Mouse (Mus musculus): ENCODE measurements around the gene Rassf9. TPM values are rescaled to one million over a fixed set of nuclear protein-coding genes. Genes with fewer than 3 reads are reported as not detected.

Rassf9 gene
- polyA plus RNA-seq (2012; rRNA removed) = 5.5 and 7.9 TPM in 2 replicates

- Histone ChIP-seq H3K36me3 (ENCODE audit: control insufficient read depth, insufficient read depth, low read length) (no peaks in the 10 kb centered on the region), H3K27me3 (ENCODE audit: control insufficient read depth, insufficient read depth, low read length) (no peaks in the 10 kb centered on the region), H3K4me3 (ENCODE audit: control insufficient read depth, low read depth, low read length) (no peak within 1 kb of the TSS), H3K27ac (ENCODE audit: control insufficient read depth, insufficient read depth, low read depth, low read length) (no peak within 1 kb of the TSS), H3K4me1 (ENCODE audit: control insufficient read depth, insufficient read depth, low read length) (0 out of 2 replicates have a peak, but pooled peaks cover 2% of the 10 kb centered on the region)
- TF ChIP-seq POLR2A (IDR thresholded peaks at IDR 0.05; ENCODE audit: control insufficient read depth, low read depth, low read length) (no peak), CTCF (IDR thresholded peaks at IDR 0.05; ENCODE audit: control insufficient read depth, insufficient read depth, insufficient replicate concordance, low read depth, low read length) (no peak)
Observed at GRCm38 (mm10) chr10:102511807-102512461, at the start of gene Rassf9. Gene Rassf9, plus strand, starts transcription at chr10:102512222.

DNA sequence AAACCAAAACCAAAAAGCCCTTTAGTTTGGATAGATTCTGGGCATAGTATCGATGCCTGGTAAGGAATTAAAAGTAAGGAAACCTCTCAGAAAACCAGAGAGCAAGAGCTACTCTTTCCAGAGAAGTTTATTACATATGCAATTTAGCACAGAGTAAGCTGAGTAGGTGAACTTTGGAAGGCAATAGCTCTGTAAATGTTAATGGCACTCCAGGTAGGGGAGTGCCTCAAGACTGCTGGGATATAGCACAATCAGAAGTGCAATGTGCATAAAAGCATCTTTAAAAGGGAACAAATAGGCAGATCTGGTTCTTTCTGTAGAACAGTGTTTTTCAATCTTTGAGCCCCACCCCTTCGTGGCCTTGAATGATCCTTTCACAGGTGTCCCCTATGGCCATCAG, 42.6 kb upstream of the Rassf9 start:
- H3K4me3 ChIP-seq (ENCODE audit: control insufficient read depth, low read depth, low read length) = no peak overlapping the region
- H3K4me1 ChIP-seq (ENCODE audit: control insufficient read depth, insufficient read depth, low read length) = no peaks in the 10 kb centered on the region
- no peaks in the 10 kb centered on the region for H3K36me3 ChIP-seq (ENCODE audit: control insufficient read depth, insufficient read depth, low read length)
- no peaks in the 10 kb centered on the region for H3K27me3 ChIP-seq (ENCODE audit: control insufficient read depth, insufficient read depth, low read length)
- TF ChIP-seq POLR2A (IDR thresholded peaks at IDR 0.05; ENCODE audit: control insufficient read depth, low read depth, low read length) = no peak
- TF ChIP-seq CTCF (IDR thresholded peaks at IDR 0.05; ENCODE audit: control insufficient read depth, insufficient read depth, insufficient replicate concordance, low read depth, low read length) = no peak
- no peak overlapping the region for H3K27ac ChIP-seq (ENCODE audit: control insufficient read depth, insufficient read depth, low read depth, low read length)

DNA sequence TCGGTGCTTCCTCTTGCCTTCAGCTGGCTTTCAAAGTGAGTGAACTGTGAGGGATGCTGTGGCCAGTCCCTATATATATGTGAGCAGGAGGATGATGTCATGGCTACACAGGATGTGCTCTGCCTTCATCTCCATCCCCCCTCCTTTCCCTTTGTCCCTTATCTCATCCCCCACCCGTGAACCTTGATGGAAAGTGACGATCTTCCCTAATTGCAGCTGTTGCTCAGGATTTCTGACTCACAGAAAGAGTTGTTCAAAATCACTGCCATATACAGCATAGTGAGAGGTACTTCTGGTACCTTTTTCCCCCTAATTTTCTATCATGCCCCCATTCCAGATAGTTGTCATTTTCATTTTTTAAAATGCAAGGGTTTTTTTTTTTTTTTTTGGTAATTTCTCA, 21.6 kb upstream of the Rassf9 start, which contains the start of gene Nts:
Nts (minus strand) TSS at position 101 of the 400 bp plus-strand sequence.
- Histone ChIP-seq H3K27me3 (ENCODE audit: control insufficient read depth, insufficient read depth, low read length) (no peaks in the 10 kb centered on the region), H3K4me3 (ENCODE audit: control insufficient read depth, low read depth, low read length) (no peak within 1 kb of the TSS), H3K36me3 (ENCODE audit: control insufficient read depth, insufficient read depth, low read length) (no peaks in the 10 kb centered on the region), H3K4me1 (ENCODE audit: control insufficient read depth, insufficient read depth, low read length) (no peaks in the 10 kb centered on the region), H3K27ac (ENCODE audit: control insufficient read depth, insufficient read depth, low read depth, low read length) (no peak within 1 kb of the TSS)
- TF ChIP-seq POLR2A (IDR thresholded peaks at IDR 0.05; ENCODE audit: control insufficient read depth, low read depth, low read length) = no peak
- no peak for TF ChIP-seq CTCF (IDR thresholded peaks at IDR 0.05; ENCODE audit: control insufficient read depth, insufficient read depth, insufficient replicate concordance, low read depth, low read length)

- Histone ChIP-seq H3K27ac (ENCODE audit: control insufficient read depth, insufficient read depth, low read depth, low read length) (no peak overlapping the region), H3K4me1 (ENCODE audit: control insufficient read depth, insufficient read depth, low read length) (no peaks in the 10 kb centered on the region), H3K4me3 (ENCODE audit: control insufficient read depth, low read depth, low read length) (no peak overlapping the region), H3K27me3 (ENCODE audit: control insufficient read depth, insufficient read depth, low read length) (no peaks in the 10 kb centered on the region), H3K36me3 (ENCODE audit: control insufficient read depth, insufficient read depth, low read length) (no peaks in the 10 kb centered on the region)
- TF ChIP-seq CTCF (IDR thresholded peaks at IDR 0.05; ENCODE audit: control insufficient read depth, insufficient read depth, insufficient replicate concordance, low read depth, low read length) (no peak), POLR2A (IDR thresholded peaks at IDR 0.05; ENCODE audit: control insufficient read depth, low read depth, low read length) (no peak)
Observed at GRCm38 (mm10) chr10:102491792-102492191, 20.2 kb upstream of the Rassf9 start.

- Histone ChIP-seq H3K4me3 (ENCODE audit: control insufficient read depth, low read depth, low read length) (no peak overlapping the region), H3K27ac (ENCODE audit: control insufficient read depth, insufficient read depth, low read depth, low read length) (no peak overlapping the region), H3K36me3 (ENCODE audit: control insufficient read depth, insufficient read depth, low read length) (no peaks in the 10 kb centered on the region), H3K4me1 (ENCODE audit: control insufficient read depth, insufficient read depth, low read length) (no peaks in the 10 kb centered on the region), H3K27me3 (ENCODE audit: control insufficient read depth, insufficient read depth, low read length) (no peaks in the 10 kb centered on the region)
- no peak for TF ChIP-seq CTCF (IDR thresholded peaks at IDR 0.05; ENCODE audit: control insufficient read depth, insufficient read depth, insufficient replicate concordance, low read depth, low read length)
- TF ChIP-seq POLR2A (IDR thresholded peaks at IDR 0.05; ENCODE audit: control insufficient read depth, low read depth, low read length) = no peak
Observed at GRCm38 (mm10) chr10:102498754-102499153, 13.3 kb upstream of the Rassf9 start.

DNA sequence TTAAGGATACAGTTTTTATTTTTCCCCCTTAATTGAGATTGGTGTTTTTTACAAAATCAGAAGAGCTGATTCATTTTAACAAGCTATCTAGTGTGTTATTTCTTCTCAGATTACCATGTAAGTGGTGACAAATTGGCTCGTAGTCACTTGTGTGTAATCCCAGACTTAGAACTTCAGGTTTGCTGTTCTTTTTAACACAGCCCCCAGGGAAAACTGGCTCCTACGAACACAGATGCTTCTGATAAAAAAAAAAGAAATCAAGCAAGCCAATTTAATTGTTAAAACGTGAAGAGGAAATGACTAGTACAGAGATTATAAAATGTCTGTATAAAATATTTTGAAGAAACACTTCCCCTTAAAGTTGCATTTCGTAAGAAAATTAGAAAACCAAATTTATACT, 4.6 kb upstream of the Rassf9 start:
- H3K36me3 ChIP-seq (ENCODE audit: control insufficient read depth, insufficient read depth, low read length) = no peaks in the 10 kb centered on the region
- TF ChIP-seq CTCF (IDR thresholded peaks at IDR 0.05; ENCODE audit: control insufficient read depth, insufficient read depth, insufficient replicate concordance, low read depth, low read length) (no peak), POLR2A (IDR thresholded peaks at IDR 0.05; ENCODE audit: control insufficient read depth, low read depth, low read length) (no peak)
- no peaks in the 10 kb centered on the region for H3K27me3 ChIP-seq (ENCODE audit: control insufficient read depth, insufficient read depth, low read length)
- H3K27ac ChIP-seq (ENCODE audit: control insufficient read depth, insufficient read depth, low read depth, low read length) = no peak overlapping the region
- no peak overlapping the region for H3K4me3 ChIP-seq (ENCODE audit: control insufficient read depth, low read depth, low read length)
- H3K4me1 ChIP-seq (ENCODE audit: control insufficient read depth, insufficient read depth, low read length) = 0 out of 2 replicates have a peak, but pooled peaks cover 2% of the 10 kb centered on the region

- TF ChIP-seq POLR2A (IDR thresholded peaks at IDR 0.05; ENCODE audit: control insufficient read depth, low read depth, low read length) = no peak
- TF ChIP-seq CTCF (IDR thresholded peaks at IDR 0.05; ENCODE audit: control insufficient read depth, insufficient read depth, insufficient replicate concordance, low read depth, low read length) = no peak
- 0 out of 2 replicates have a peak, but pooled peaks cover 2% of the 10 kb centered on the region for H3K4me1 ChIP-seq (ENCODE audit: control insufficient read depth, insufficient read depth, low read length)
- no peak overlapping the region for H3K4me3 ChIP-seq (ENCODE audit: control insufficient read depth, low read depth, low read length)
- no peaks in the 10 kb centered on the region for H3K36me3 ChIP-seq (ENCODE audit: control insufficient read depth, insufficient read depth, low read length)
- no peak overlapping the region for H3K27ac ChIP-seq (ENCODE audit: control insufficient read depth, insufficient read depth, low read depth, low read length)
- no peaks in the 10 kb centered on the region for H3K27me3 ChIP-seq (ENCODE audit: control insufficient read depth, insufficient read depth, low read length)
Observed at GRCm38 (mm10) chr10:102511461-102511806, 588 bp upstream of the Rassf9 start.

All from testis, adult 2 months (tissue).